Mouse (Mus musculus): ENCODE results near the gene Oas1h.
"Not testable (repeated sequence)": the region's sequence is repeated elsewhere in the genome, so short reads cannot be mapped to it uniquely, and the experiment has no call there.

Gene Oas1h

DNA sequence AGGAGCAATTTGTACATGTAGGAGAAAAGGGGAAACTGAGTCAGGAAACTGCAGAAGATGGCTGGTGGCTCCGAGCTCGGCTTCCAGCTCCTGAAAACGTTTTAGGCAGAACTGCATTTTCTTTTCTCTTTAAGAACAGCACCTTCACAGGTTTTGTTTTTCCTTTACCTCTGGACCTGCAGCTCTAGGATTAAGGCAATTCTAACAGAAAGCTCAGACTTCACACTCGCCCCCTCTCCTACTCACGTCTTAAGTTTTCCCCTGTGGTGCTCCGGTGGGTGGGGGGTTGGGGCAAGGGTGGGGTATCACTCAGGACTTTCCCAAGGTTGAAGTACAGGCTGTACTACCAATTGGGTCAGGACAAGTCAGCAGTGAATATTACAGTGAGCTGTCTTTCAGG lies 26.6 kb downstream of the Oas1h start:
- DNase-seq = no peak

DNA sequence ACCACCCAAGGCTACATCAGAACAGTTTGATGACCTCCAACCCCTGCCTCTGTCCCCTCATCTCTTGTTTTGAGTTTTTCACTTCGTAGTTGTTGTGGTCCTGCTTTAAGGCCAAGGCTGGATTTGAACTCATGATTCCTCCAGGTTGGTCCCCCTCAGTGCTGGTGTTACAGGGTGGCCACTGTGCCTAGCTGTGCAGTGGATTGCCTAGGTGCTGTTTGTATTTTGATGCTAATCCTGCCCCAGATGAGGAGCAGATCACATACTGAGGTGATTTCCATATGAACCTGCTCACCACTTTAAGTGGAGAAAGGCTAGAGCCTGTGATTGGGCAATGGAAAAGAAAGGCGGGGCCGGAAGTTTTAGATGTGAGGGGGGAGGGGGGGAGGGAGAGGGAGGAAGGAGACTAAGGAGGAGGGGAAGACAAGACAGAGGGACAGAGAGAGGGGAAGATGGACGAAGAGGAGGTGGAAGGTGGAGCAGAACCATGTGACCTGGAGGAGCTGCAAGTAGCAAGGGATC lies 27.1 kb downstream of the Oas1h start:
- DNase-seq = not testable (repeated sequence)

DNA sequence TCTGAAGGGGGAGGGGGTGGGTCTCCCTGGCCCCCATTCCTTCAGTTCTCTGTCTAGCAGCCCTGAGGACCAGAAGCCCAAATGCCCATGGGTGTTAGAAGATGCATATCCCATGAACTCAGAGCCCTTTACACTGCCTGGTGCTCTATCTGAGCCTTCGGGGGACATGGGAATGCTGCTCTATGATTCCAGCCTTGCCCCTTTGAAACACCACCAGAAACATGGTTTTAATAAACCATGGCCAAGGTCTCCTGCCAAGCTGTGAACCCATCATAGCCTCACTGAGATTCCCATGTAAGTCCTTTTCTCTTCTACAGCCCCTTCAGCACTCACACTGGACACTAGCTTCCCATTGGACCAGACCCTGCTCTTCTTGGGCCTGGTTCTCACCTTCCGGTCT lies 28.8 kb downstream of the Oas1h start:
- DNase-seq = no peak

DNA sequence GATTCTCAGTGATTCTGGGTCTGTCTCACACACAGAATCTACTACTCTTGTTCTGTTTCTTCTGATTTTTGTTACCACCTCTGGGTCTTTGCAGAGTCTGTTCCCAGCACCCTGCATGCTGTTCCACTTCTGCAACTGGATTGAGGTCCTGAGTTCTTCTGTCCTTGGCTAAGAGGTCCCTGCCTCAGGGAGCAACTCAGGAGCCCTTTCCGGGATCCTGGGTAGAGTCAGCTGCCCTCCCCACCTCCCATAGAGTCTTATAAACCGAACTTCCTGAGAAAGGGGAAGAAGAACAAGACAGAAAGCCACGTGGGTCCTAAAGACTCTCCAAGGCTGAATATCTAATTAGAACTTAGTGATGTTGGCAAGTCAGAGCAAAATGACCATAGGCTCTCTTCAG lies 29.8 kb downstream of the Oas1h start:
- DNase-seq = no peak

DNA sequence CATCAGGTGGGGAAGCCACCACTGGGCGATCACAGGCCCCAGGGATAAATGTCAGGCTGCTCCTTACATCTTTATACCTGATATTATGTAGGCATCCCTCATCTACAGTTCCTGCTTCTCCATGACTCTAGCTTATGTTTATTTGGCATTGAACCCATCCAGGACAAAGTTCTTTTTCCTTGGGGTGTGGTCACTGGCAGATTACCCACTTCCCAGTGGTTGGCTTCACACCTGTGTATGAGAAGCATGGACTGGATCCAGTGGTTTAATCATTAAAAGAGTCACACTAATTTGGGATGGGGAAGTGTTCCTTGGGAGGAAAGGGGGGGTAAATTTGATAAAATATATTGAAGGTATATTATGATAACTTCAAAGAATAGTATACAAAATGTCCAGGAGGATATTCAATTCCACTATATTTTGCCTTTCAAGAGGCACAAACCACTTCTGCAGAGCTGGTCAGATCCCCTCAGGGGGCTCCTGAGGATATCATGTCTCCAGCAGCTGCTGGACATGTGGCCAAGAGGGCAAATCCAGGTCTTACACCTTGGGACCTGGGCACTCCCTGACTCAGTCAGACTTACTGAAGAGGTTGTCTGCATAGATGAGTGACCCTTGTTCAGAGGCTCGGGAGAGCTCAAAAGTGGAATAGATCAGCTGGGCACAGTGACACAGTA lies 30.5 kb downstream of the Oas1h start:
- DNase-seq = not testable (repeated sequence)

DNA sequence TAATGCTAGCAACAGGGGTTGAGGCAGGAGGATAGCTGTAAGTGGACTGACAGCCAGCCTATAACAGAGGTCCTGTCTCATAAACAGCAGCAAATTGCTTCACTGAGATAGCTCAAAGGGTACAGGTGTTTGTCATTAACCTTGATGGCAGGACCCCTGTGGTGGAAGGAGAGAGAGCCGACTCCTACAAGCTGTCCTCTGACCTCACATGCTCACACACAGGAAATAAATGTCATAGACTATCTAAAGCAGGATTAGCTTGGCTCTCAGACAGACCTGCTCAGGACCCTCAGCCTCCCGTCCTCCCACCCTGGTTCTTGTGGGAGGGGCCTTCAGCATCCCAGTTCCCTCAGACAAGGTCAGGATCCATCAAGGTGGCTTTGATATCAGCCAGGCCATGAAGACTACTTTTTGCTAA lies 31.0 kb downstream of the Oas1h start:
- DNase-seq = no peak

DNA sequence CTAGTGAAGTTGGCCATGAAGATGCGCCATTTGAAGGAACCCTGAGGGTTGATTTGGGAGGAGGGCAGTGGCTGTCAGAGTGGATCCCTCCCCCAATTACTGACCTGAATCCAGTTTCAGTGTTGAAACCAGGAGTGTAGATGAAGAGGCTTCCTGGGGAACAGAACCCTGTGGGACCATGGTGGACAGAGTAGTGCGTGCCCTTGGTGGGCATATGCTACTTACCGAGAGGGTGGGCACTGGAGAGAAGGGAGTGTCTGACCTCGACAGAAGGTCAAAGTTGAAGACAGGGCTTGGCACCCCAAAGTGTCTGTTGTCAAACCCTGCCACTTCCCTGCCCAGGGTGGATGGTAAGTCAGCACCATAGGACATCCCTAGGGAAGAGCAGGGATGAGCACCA lies 32.6 kb downstream of the Oas1h start:
- not testable (repeated sequence) for DNase-seq

DNA sequence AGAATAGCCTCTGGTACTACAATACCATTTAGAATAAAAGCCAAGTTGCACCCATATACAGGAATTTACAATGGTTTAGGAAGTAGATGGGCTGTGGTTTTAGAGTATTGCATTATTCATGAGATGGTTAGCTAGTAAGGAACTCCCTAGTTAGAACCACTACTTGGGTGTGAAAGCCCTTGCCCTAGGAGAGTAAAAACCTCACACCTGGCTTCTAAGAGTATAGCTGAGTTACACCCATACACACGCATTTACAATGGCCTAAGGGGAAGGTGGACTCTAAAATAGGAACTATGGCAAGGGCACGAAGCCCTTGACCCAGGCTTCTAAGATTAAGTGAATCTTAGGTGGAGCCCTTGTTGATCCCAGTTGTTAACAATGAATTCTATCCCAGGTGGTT lies 33.5 kb downstream of the Oas1h start:
- DNase-seq = not testable (repeated sequence)

GRCm38 (mm10) chr5:120895231-120895900 lies 34.1 kb downstream of the Oas1h start:
- no peak for DNase-seq

- no peak for DNase-seq
Measured at GRCm38 (mm10) chr5:120898307-120898706, 37.1 kb downstream of the Oas1h start.

GRCm38 (mm10) chr5:120898726-120899125 lies 37.5 kb downstream of the Oas1h start:
- no peak for DNase-seq

- DNase-seq = no peak
Measured at GRCm38 (mm10) chr5:120900666-120901065, 39.4 kb downstream of the Oas1h start.

DNA sequence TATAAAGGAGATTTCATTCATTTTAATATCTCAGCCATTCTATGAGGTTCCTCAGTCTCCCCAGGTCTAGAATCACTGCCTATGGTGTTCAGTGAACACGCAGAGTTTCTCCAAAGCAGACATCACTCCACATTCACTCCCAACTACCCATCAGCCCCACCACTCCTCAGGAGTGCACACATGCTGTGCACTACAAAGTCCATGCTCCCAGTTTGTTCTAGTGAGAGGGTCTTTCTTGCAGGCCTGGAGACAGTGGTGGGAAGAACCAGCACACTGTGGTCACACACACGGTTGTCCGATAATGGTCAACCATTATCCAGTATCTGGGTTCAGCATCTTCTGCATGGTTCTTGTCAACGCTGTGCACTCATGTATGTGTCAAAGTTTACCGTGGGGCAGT lies 40.8 kb downstream of the Oas1h start:
- no peak for DNase-seq

DNA sequence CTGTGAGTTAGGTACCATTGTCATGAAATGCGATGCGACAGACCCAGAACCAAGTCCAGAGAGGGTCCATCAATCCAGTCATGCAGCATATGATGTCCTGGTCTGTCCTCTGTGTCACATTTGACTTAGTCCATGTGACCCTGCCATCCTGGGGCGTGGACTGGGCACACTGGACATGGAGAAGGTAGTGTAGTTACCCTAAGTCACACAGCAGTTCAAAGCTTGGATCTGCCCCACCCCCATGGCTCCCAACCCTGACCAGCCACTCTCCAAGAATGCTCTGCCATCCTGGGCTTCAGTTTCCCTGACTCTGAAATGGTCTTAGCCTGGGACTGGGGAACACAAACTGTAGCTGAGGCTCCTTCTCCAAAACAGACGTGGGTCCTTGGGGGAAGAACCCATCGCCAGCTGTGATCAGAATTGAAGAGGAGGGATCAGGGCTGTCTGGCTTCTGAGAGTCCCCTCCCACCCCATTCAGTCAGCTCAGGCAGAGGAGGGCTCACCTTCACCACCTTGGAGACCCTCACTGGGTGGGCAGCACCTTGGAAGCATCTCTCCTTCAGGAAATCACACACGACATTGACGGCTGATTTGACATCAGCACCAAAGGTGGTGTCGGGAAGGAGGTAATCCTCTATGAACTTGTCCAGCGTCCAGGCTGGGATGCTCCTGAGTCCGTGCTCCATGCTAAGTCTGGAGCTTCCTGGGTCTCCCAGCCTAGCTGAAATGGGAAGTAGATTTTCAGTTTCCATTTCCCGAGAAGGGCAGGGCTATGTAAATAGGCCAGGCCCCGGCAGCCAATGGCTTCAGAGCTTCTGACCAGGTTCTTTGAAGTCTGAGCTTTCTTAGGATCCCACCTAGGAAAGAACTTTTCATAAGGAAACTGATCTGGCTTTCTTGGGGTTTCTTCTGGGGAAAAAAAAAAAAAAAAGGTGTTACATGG lies 45.8 kb downstream of the Oas1h start, which contains the start of gene Oas1a:
Oas1a (minus strand) TSS at position 731 of the 943 bp plus-strand sequence.
- not testable (repeated sequence) for DNase-seq

DNA sequence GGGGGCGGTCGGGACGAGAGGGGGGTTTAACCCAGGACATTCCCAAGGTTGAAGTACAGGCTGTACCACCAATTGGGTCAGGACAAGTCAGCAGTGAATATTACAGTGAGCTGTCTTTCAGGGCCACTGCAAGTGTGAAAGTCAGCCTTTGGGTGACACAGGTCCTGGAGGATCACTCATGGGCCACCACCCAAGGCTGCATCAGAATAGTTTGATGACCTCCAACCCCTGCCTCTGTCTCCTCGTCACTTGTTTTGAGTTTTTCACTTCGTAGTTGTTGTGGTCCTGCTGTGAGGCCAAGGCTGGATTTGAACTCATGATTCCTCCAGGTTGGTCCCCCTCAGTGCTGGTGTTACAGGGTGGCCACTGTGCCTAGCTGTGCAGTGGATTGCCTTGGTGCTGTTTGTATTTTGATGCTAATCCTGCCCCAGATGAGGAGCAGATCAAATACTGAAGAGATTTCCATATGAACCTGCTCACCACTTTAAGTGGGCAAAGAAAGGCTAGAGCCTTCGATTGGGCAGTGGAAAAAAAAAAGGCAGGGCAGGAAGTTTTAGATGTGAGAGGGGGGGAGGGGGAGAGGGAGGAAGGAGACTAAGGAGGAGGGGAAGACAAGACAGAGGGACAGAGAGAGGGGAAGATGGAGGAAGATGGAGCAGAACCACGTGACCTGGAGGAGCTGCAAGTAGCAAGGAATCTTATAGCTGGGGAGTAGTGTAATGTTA lies 47.1 kb downstream of the Oas1h start:
- DNase-seq = no peak

DNA sequence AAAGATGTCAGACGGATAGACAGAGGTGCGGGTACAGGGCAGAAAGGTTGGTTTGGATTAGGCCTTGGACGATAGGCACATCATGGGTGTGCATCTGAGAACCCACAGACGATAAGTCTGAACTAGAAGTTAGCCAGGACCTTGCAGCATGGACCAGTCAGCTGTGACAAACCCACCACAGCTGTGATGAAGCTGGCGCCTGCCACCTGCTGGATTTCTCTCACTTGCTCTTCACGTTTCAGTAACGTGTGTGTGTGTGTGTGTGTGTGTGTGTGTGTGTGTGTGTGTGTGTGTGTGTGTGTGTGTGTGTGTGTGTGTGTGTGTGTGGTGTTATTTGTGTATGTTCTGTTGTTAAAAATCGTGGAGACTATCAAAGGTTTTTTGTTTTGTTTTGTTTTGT lies 53.0 kb downstream of the Oas1h start, which contains the start of gene Oas1d:
Oas1d (plus strand) TSS at position 333 of the 400 bp plus-strand sequence.
- DNase-seq = not testable (repeated sequence)

DNA sequence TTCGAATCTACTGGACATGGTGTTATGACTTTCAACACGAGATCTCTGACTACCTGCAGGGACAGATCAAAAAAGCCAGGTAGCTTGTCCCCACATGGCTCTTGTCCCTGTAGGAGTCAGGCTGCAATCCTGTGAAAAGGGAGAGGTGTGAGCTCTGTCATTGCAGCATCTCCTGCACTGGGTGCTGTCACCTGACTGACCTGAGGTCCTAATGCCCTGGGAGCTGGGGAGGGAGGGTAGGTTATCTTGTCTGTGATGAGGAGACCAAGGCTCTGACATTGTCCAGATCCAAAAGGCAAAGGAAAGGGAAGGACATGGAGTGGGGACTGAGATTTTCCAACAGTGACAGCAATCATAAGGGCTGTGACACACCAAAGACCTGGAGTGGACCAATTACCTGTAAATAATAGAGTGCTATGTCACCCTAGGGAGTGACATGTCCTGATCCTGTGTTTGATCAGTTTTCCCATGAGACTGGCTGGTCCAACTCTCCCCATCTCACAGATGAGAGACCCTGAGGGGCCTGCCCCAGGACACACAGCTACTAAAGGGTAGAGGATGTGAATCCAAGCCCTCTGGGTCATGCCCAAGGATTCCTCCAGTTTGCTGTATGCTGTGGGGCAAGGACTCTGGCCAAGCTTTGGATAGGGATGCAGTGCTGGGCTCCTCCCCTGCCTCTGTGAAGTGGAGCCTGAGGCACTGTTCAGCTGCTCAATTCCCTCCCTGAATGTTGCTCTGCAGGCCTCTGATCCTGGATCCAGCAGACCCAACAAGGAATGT lies 58.1 kb downstream of the Oas1h start:
- DNase-seq = not testable (repeated sequence)

GRCm38 (mm10) chr5:120920296-120920695 lies 59.1 kb downstream of the Oas1h start:
- DNase-seq = no peak

Data from kidney, postnatal 10 days (tissue).